Mouse (Mus musculus): ENCODE measurements at regions not wholly inside any gene's neighbourhood (a gene's known extent, or its start where the extent isn't known, plus 50 kb on each side); places are given as distances from the start of the nearest gene placed in this dataset.

DNA sequence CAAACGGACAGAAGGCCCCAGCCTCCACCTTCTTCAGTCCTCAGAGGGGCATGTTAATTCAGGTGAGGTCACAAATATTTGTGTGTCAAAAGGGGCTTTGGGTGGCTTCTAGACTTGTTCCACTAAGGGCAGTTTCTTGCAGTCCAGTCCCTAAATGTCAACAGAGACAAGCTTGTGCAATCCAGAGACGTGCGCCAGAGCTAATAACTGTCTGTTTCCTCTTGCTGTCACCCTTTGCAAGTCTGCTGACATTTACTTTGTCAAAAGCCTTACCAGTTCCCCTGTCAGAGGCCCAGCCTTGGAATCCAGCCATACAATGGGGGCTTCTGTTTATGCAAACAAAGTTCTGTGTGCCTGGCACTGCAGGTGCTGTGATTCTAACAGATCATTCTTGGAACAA, 63.8 kb upstream of the Ppm1h start:
- peak; percentile 36 for DNase-seq (ENCODE audit: low spot score)

DNA sequence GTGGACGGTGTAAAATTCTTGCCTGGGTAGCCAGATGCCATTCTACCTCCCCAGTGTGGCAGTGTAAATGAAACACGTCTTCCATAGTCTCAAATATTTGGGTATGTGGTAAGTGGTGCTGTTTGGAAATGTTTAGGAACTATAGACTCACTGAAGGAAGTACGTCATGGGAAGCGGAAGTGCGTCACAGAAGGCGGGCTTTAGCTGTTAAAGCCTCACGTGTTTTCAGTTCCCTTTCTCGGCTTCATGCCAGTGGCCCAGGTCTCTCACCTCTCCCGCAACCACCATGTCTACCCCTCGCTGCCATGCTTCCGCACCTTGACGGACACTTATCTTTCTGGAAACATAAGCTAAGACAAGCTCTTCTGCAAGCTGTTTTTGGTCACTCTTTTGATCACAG, 62.9 kb upstream of the Ppm1h start:
- H3K36me3 ChIP-seq (ENCODE audit: control insufficient read depth, insufficient read depth, low read length), result no peaks in the 10 kb centered on the region
- no peak overlapping the region for H3K9ac ChIP-seq (ENCODE audit: low read length)
- DNase-seq (ENCODE audit: low spot score) (no peak), ATAC-seq (no peak)
- no peak overlapping the region for H3K4me3 ChIP-seq (ENCODE audit: low read depth, low read length)
- H3K27ac ChIP-seq (ENCODE audit: low read depth, low read length), result no peak overlapping the region
- WGBS, result 93% methylated on average over 12 of the region's 12 CpGs
- H3K27me3 ChIP-seq (replicated peaks; ENCODE audit: control insufficient read depth, insufficient read depth, low read length), result no peaks in the 10 kb centered on the region
- no peaks in the 10 kb centered on the region for H3K9me3 ChIP-seq (replicated peaks; ENCODE audit: control insufficient read depth, low read length)
- no peak overlapping the region for H3K4me2 ChIP-seq (ENCODE audit: low read length)
- H3K4me1 ChIP-seq (ENCODE audit: control insufficient read depth, insufficient read depth, low read length), result no peaks in the 10 kb centered on the region

More for the DNA sequence above, 63.8 kb upstream of the Ppm1h start:
- H3K36me3 ChIP-seq (ENCODE audit: control insufficient read depth, insufficient read depth, low read length), result no peaks in the 10 kb centered on the region
- no peaks in the 10 kb centered on the region for H3K27me3 ChIP-seq (replicated peaks; ENCODE audit: control insufficient read depth, insufficient read depth, low read length)
- no peak overlapping the region for H3K27ac ChIP-seq (ENCODE audit: low read depth, low read length)
- 48% methylated on average over 3 of the region's 3 CpGs for WGBS
- no peak overlapping the region for H3K9ac ChIP-seq (ENCODE audit: low read length)
- no peak overlapping the region for H3K4me3 ChIP-seq (ENCODE audit: low read depth, low read length)
- no peaks in the 10 kb centered on the region for H3K4me1 ChIP-seq (ENCODE audit: control insufficient read depth, insufficient read depth, low read length)
- no peak for ATAC-seq
- H3K4me2 ChIP-seq (ENCODE audit: low read length), result no peak overlapping the region
- H3K9me3 ChIP-seq (replicated peaks; ENCODE audit: control insufficient read depth, low read length), result no peaks in the 10 kb centered on the region

DNA sequence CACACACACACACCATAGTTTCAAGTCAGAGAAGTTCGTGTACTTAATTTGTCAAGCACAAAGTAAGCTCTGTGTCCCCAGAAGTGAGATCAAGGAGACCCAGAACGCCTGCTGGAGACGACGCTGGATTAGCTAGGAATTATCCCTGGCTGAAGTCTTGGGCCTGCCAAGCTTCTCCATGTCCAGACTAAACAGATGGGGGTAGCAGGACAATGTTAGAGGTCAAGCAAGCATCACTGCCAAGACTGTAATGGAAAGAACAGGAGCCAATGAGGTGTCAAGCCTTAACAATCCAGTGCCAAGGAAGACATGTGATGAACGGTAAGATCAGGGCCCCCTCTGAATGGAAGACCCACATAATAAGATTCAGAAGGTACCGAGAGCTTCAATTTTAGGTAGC, 62.2 kb upstream of the Ppm1h start:
- Histone ChIP-seq H3K4me3 (ENCODE audit: low read depth, low read length) (no peak overlapping the region), H3K27ac (ENCODE audit: low read depth, low read length) (no peak overlapping the region), H3K9me3 (replicated peaks; ENCODE audit: control insufficient read depth, low read length) (no peaks in the 10 kb centered on the region), H3K27me3 (replicated peaks; ENCODE audit: control insufficient read depth, insufficient read depth, low read length) (no peaks in the 10 kb centered on the region), H3K4me1 (ENCODE audit: control insufficient read depth, insufficient read depth, low read length) (no peaks in the 10 kb centered on the region), H3K36me3 (ENCODE audit: control insufficient read depth, insufficient read depth, low read length) (no peaks in the 10 kb centered on the region), H3K4me2 (ENCODE audit: low read length) (no peak overlapping the region), H3K9ac (ENCODE audit: low read length) (no peak overlapping the region)
- ATAC-seq, result no peak
- WGBS, result 70% methylated on average over 6 of the region's 6 CpGs
- DNase-seq (ENCODE audit: low spot score), result no peak

- H3K36me3 ChIP-seq (ENCODE audit: control insufficient read depth, insufficient read depth, low read length), result no peaks in the 10 kb centered on the region
- no peak for ATAC-seq
- WGBS, result 9% methylated on average over 3 of the region's 3 CpGs
- no peak for DNase-seq (ENCODE audit: low spot score)
- H3K4me2 ChIP-seq (ENCODE audit: low read length), result no peak overlapping the region
- no peak overlapping the region for H3K4me3 ChIP-seq (ENCODE audit: low read depth, low read length)
- no peaks in the 10 kb centered on the region for H3K4me1 ChIP-seq (ENCODE audit: control insufficient read depth, insufficient read depth, low read length)
- no peaks in the 10 kb centered on the region for H3K9me3 ChIP-seq (replicated peaks; ENCODE audit: control insufficient read depth, low read length)
- no peaks in the 10 kb centered on the region for H3K27me3 ChIP-seq (replicated peaks; ENCODE audit: control insufficient read depth, insufficient read depth, low read length)
- no peak overlapping the region for H3K9ac ChIP-seq (ENCODE audit: low read length)
- no peak overlapping the region for H3K27ac ChIP-seq (ENCODE audit: low read depth, low read length)
These were observed 59.7 kb upstream of the Ppm1h start for GRCm38 (mm10) chr10:122618854-122619253.

GRCm38 (mm10) chr10:122619406-122620116, 59.0 kb upstream of the Ppm1h start:
- Histone ChIP-seq H3K27me3 (replicated peaks; ENCODE audit: control insufficient read depth, insufficient read depth, low read length) (no peaks in the 10 kb centered on the region), H3K27ac (ENCODE audit: low read depth, low read length) (no peak overlapping the region), H3K4me2 (ENCODE audit: low read length) (no peak overlapping the region), H3K36me3 (ENCODE audit: control insufficient read depth, insufficient read depth, low read length) (no peaks in the 10 kb centered on the region), H3K4me1 (ENCODE audit: control insufficient read depth, insufficient read depth, low read length) (no peaks in the 10 kb centered on the region), H3K4me3 (ENCODE audit: low read depth, low read length) (no peak overlapping the region), H3K9ac (ENCODE audit: low read length) (no peak overlapping the region), H3K9me3 (replicated peaks; ENCODE audit: control insufficient read depth, low read length) (no peaks in the 10 kb centered on the region)
- ATAC-seq (no peak), DNase-seq (ENCODE audit: low spot score) (no peak)
- WGBS, result 33% methylated on average over 16 of the region's 16 CpGs

Measured in forebrain, embryonic 14.5 days (tissue).